Mouse (Mus musculus) small intestine, adult 2 months (tissue): ENCODE measurements around the gene Papss1.

Experiments
- CTCF ChIP-seq: fragments of 200-500 bp; IDR thresholded peaks from 2 replicates; pipeline ENCODE4 v1.5.1; 2012; ENCODE audit warnings: low read depth, mild to moderate bottlenecking, control low read depth, inconsistent platforms, low read length, moderate library complexity, mixed read lengths; ENCODE audit not compliant: insufficient replicate concordance, insufficient read length; ENCODE audit errors: extremely low read depth
- POLR2A ChIP-seq: fragments of 200-500 bp; IDR thresholded peaks from 2 replicates; pipeline ENCODE4 v1.6.1; 2012; ENCODE audit warnings: low read depth, mild to moderate bottlenecking, control low read depth, inconsistent platforms, low read length, moderate library complexity

- TF ChIP-seq CTCF: no peak
- no peak for TF ChIP-seq POLR2A
Measured at GRCm38 (mm10) chr3:131580040-131580439, 15.5 kb downstream of the Papss1 start.
